Mouse (Mus musculus): Measurements from ENCODE around the gene Dnmt1. TPM values are rescaled to one million over a fixed set of nuclear protein-coding genes. Genes with fewer than 3 reads are reported as not detected.

Gene Dnmt1
- polyA plus RNA-seq, 2 experiments = 43.1 to 55.9 TPM

GRCm38 (mm10) chr9:20887704-20888385 is 71.8 kb downstream of the Dnmt1 start, which contains the start of gene Ppan:
Gene Ppan (plus strand): TSS chr9:20888175.
- TF ChIP-seq CTCF (IDR thresholded peaks at IDR 0.05; ENCODE audit: low read depth) (no peak), EP300 (IDR thresholded peaks at IDR 0.05; ENCODE audit: low read depth) (no peak)
- Histone ChIP-seq H3K4me1 (replicated peaks; ENCODE audit: control insufficient read depth in 2 of 2, insufficient read depth in 2 of 2, low read length in 1 of 2) (peaks cover 9 to 15% of the 10 kb centered on the region in 2 experiments), H3K4me3 (ENCODE audit: insufficient read depth in 1 of 2, low read depth in 2 of 2, low read length in 2 of 2) (peak within 1 kb of the TSS; percentile 70 to 75), H3K4me2 (ENCODE audit: low read depth) (peak within 1 kb of the TSS; percentile 82), H3K9ac (replicated peaks) (peak within 1 kb of the TSS; percentile 83), H3K27me3 (ENCODE audit: control insufficient read depth, insufficient read depth, low read length) (no peaks in the 10 kb centered on the region), H3K27ac (peak within 1 kb of the TSS; percentile 73), H3K36me3 (replicated peaks; ENCODE audit: control insufficient read depth, insufficient read depth, low read depth) (peaks cover 33% of the 10 kb centered on the region), H3K9me3 (ENCODE audit: control insufficient read depth, low read length) (no peaks in the 10 kb centered on the region; the same call in 1 of the 2 replicates)
- WGBS (ENCODE audit: insufficient replicate concordance) = under 1% methylated on average over 43 of the region's 43 CpGs
- ATAC-seq (ENCODE audit: insufficient read depth) (peak; percentile 88), DNase-seq (ENCODE audit: low read depth in 3 of 3, low spot score in 3 of 3) (peak; percentile 91 to 94 (median 91))

- Histone ChIP-seq H3K4me1 (replicated peaks; ENCODE audit: control insufficient read depth in 2 of 2, insufficient read depth in 2 of 2, low read length in 1 of 2) (peaks cover 9 to 15% of the 10 kb centered on the region in 2 experiments), H3K4me3 (ENCODE audit: insufficient read depth in 1 of 2, low read depth in 2 of 2, low read length in 2 of 2) (no peak overlapping the region), H3K9me3 (ENCODE audit: control insufficient read depth, low read length) (no peaks in the 10 kb centered on the region; the same call in 1 of the 2 replicates), H3K36me3 (replicated peaks; ENCODE audit: control insufficient read depth, insufficient read depth, low read depth) (peaks cover 30% of the 10 kb centered on the region), H3K4me2 (ENCODE audit: low read depth) (peak overlapping the region; percentile 82), H3K27ac (no peak overlapping the region), H3K27me3 (ENCODE audit: control insufficient read depth, insufficient read depth, low read length) (no peaks in the 10 kb centered on the region), H3K9ac (replicated peaks) (no peak overlapping the region)
- TF ChIP-seq CTCF (IDR thresholded peaks at IDR 0.05; ENCODE audit: low read depth) (no peak), EP300 (IDR thresholded peaks at IDR 0.05; ENCODE audit: low read depth) (no peak)
- DNase-seq (ENCODE audit: low read depth in 3 of 3, low spot score in 3 of 3) (no peak), ATAC-seq (ENCODE audit: insufficient read depth) (no peak)
- WGBS (ENCODE audit: insufficient replicate concordance) = 84% methylated on average over 6 of the region's 6 CpGs
Observed at GRCm38 (mm10) chr9:20887191-20887590, 72.5 kb downstream of the Dnmt1 start.

GRCm38 (mm10) chr9:20886563-20886962 is 73.1 kb downstream of the Dnmt1 start:
- Histone ChIP-seq H3K4me1 (replicated peaks; ENCODE audit: control insufficient read depth in 2 of 2, insufficient read depth in 2 of 2, low read length in 1 of 2) (peaks cover 9 to 15% of the 10 kb centered on the region in 2 experiments), H3K4me3 (ENCODE audit: insufficient read depth in 1 of 2, low read depth in 2 of 2, low read length in 2 of 2) (no peak overlapping the region), H3K27me3 (ENCODE audit: control insufficient read depth, insufficient read depth, low read length) (no peaks in the 10 kb centered on the region), H3K36me3 (replicated peaks; ENCODE audit: control insufficient read depth, insufficient read depth, low read depth) (peaks cover 24% of the 10 kb centered on the region), H3K9ac (replicated peaks) (no peak overlapping the region), H3K27ac (no peak overlapping the region), H3K9me3 (ENCODE audit: control insufficient read depth, low read length) (no peaks in the 10 kb centered on the region; the same call in 1 of the 2 replicates), H3K4me2 (ENCODE audit: low read depth) (no peak overlapping the region)
- no peak for DNase-seq (ENCODE audit: low read depth in 3 of 3, low spot score in 3 of 3)
- no peak for ATAC-seq (ENCODE audit: insufficient read depth)
- no peak for TF ChIP-seq CTCF (IDR thresholded peaks at IDR 0.05; ENCODE audit: low read depth)
- no peak for TF ChIP-seq EP300 (IDR thresholded peaks at IDR 0.05; ENCODE audit: low read depth)
- WGBS (ENCODE audit: insufficient replicate concordance) = 85% methylated on average over 2 of the region's 2 CpGs

GRCm38 (mm10) chr9:20879097-20879792 is 80.4 kb downstream of the Dnmt1 start, which contains the start of gene Angptl6:
Gene Angptl6 (minus strand): TSS chr9:20879727.
- peak within 1 kb of the TSS; percentile 81 for H3K27ac ChIP-seq
- DNase-seq (ENCODE audit: low read depth in 3 of 3, low spot score in 3 of 3) (no peak), ATAC-seq (ENCODE audit: insufficient read depth) (no peak)
- peak within 1 kb of the TSS; percentile 47 to 57 for H3K4me3 ChIP-seq (ENCODE audit: insufficient read depth in 1 of 2, low read depth in 2 of 2, low read length in 2 of 2)
- WGBS (ENCODE audit: insufficient replicate concordance) = 81% methylated on average over 13 of the region's 13 CpGs
- peaks cover 4 to 6% of the 10 kb centered on the region in 2 experiments for H3K4me1 ChIP-seq (replicated peaks; ENCODE audit: control insufficient read depth in 2 of 2, insufficient read depth in 2 of 2, low read length in 1 of 2)
- H3K36me3 ChIP-seq (replicated peaks; ENCODE audit: control insufficient read depth, insufficient read depth, low read depth) = no peaks in the 10 kb centered on the region
- peak within 1 kb of the TSS; percentile 92 for H3K4me2 ChIP-seq (ENCODE audit: low read depth)
- peak within 1 kb of the TSS; percentile 77 for H3K9ac ChIP-seq (replicated peaks)
- no peaks in the 10 kb centered on the region for H3K27me3 ChIP-seq (ENCODE audit: control insufficient read depth, insufficient read depth, low read length)
- H3K9me3 ChIP-seq (ENCODE audit: control insufficient read depth, low read length) = no peaks in the 10 kb centered on the region
- TF ChIP-seq EP300 (IDR thresholded peaks at IDR 0.05; ENCODE audit: low read depth) (no peak), CTCF (IDR thresholded peaks at IDR 0.05; ENCODE audit: low read depth) (0 out of 2 replicates have a peak, but pooled peaks have one; percentile 8)

GRCm38 (mm10) chr9:20878710-20879065 is 81.0 kb downstream of the Dnmt1 start:
- 21% methylated on average over 10 of the region's 10 CpGs for WGBS (ENCODE audit: insufficient replicate concordance)
- no peak for ATAC-seq (ENCODE audit: insufficient read depth)
- Histone ChIP-seq H3K4me1 (replicated peaks; ENCODE audit: control insufficient read depth in 2 of 2, insufficient read depth in 2 of 2, low read length in 1 of 2) (peaks cover 4 to 6% of the 10 kb centered on the region in 2 experiments), H3K9ac (replicated peaks) (peak overlapping the region; percentile 77), H3K4me3 (ENCODE audit: insufficient read depth in 1 of 2, low read depth in 2 of 2, low read length in 2 of 2) (peak overlapping the region; percentile 47 to 57), H3K27me3 (ENCODE audit: control insufficient read depth, insufficient read depth, low read length) (no peaks in the 10 kb centered on the region), H3K36me3 (replicated peaks; ENCODE audit: control insufficient read depth, insufficient read depth, low read depth) (no peaks in the 10 kb centered on the region), H3K27ac (peak overlapping the region; percentile 81), H3K9me3 (ENCODE audit: control insufficient read depth, low read length) (no peaks in the 10 kb centered on the region), H3K4me2 (ENCODE audit: low read depth) (peak overlapping the region; percentile 92)
- TF ChIP-seq EP300 (IDR thresholded peaks at IDR 0.05; ENCODE audit: low read depth) (no peak), CTCF (IDR thresholded peaks at IDR 0.05; ENCODE audit: low read depth) (no peak)
- no peak for DNase-seq (ENCODE audit: low read depth in 3 of 3, low spot score in 3 of 3)
